Mouse (Mus musculus): ENCODE data around the gene Fig4. TPM values are rescaled to one million over a fixed set of nuclear protein-coding genes. Genes with fewer than 3 reads are reported as not detected.

The Fig4 gene
- polyA plus RNA-seq, 1 experiment from 2014 or later, result 36.4 TPM

DNA sequence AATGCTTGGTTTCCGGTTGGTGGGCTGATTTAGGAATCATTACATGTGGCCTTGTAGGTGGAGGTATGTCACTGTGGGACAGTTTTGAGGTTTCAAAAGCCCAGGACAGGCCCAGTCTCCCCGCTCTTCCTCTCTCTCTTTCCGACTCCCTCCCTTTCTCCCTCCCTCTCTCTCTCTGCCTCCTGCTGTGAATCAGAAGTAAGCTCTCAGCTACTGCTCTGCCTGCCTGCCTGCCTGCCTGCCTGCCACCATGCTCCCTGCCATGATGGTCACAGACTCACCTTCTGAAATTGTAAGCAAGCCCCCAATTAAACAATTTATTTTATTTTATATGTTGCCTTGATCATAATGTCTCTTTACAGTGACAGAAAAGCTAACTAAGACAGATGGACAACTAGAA is 67.5 kb downstream of the Fig4 start:
- Histone ChIP-seq H3K36me3 (ENCODE audit: control insufficient read depth, insufficient read depth, low read length) (peaks cover 5% of the 10 kb centered on the region; the same call in 1 of the 2 replicates), H3K4me2 (ENCODE audit: low read depth, low read length) (no peak overlapping the region), H3K9ac (replicated peaks; ENCODE audit: low read depth, low read length) (no peak overlapping the region), H3K9me3 (ENCODE audit: control insufficient read depth, low read length) (no peaks in the 10 kb centered on the region), H3K27me3 (ENCODE audit: control insufficient read depth, insufficient read depth, low read length) (no peaks in the 10 kb centered on the region), H3K4me3 (ENCODE audit: low read depth, low read length) (no peak overlapping the region), H3K27ac (ENCODE audit: low read depth, low read length) (no peak overlapping the region), H3K4me1 (ENCODE audit: control insufficient read depth, insufficient read depth, low read length) (no peaks in the 10 kb centered on the region)
- 79% methylated on average over 3 of the region's 3 CpGs for WGBS
- ATAC-seq (ENCODE audit: low read depth), result no peak

GRCm38 (mm10) chr10:41235159-41235558 is 67.9 kb downstream of the Fig4 start:
- Histone ChIP-seq H3K4me2 (ENCODE audit: low read depth, low read length) (no peak overlapping the region), H3K27me3 (ENCODE audit: control insufficient read depth, insufficient read depth, low read length) (no peaks in the 10 kb centered on the region), H3K9me3 (ENCODE audit: control insufficient read depth, low read length) (no peaks in the 10 kb centered on the region), H3K27ac (ENCODE audit: low read depth, low read length) (no peak overlapping the region), H3K4me3 (ENCODE audit: low read depth, low read length) (no peak overlapping the region), H3K4me1 (ENCODE audit: control insufficient read depth, insufficient read depth, low read length) (no peaks in the 10 kb centered on the region), H3K9ac (replicated peaks; ENCODE audit: low read depth, low read length) (no peak overlapping the region), H3K36me3 (ENCODE audit: control insufficient read depth, insufficient read depth, low read length) (peaks cover 3% of the 10 kb centered on the region; the same call in 1 of the 2 replicates)
- ATAC-seq (ENCODE audit: low read depth), result no peak
- 91% methylated on average over 2 of the region's 2 CpGs for WGBS

- ATAC-seq (ENCODE audit: low read depth), result no peak
- Histone ChIP-seq H3K27me3 (ENCODE audit: control insufficient read depth, insufficient read depth, low read length) (no peaks in the 10 kb centered on the region), H3K4me3 (ENCODE audit: low read depth, low read length) (no peak overlapping the region), H3K9me3 (ENCODE audit: control insufficient read depth, low read length) (no peaks in the 10 kb centered on the region), H3K4me1 (ENCODE audit: control insufficient read depth, insufficient read depth, low read length) (no peaks in the 10 kb centered on the region), H3K27ac (ENCODE audit: low read depth, low read length) (no peak overlapping the region), H3K4me2 (ENCODE audit: low read depth, low read length) (no peak overlapping the region), H3K36me3 (ENCODE audit: control insufficient read depth, insufficient read depth, low read length) (no peaks in the 10 kb centered on the region), H3K9ac (replicated peaks; ENCODE audit: low read depth, low read length) (no peak overlapping the region)
- WGBS, result 74% methylated on average over 9 of the region's 9 CpGs
Observed at GRCm38 (mm10) chr10:41234552-41234951, 68.5 kb downstream of the Fig4 start.

GRCm38 (mm10) chr10:41233140-41233539 is 69.9 kb downstream of the Fig4 start:
- no peak overlapping the region for H3K27ac ChIP-seq (ENCODE audit: low read depth, low read length)
- no peaks in the 10 kb centered on the region for H3K9me3 ChIP-seq (ENCODE audit: control insufficient read depth, low read length)
- H3K27me3 ChIP-seq (ENCODE audit: control insufficient read depth, insufficient read depth, low read length), result no peaks in the 10 kb centered on the region
- no peaks in the 10 kb centered on the region for H3K4me1 ChIP-seq (ENCODE audit: control insufficient read depth, insufficient read depth, low read length)
- WGBS, result 84% methylated on average over 6 of the region's 6 CpGs
- H3K4me3 ChIP-seq (ENCODE audit: low read depth, low read length), result no peak overlapping the region
- no peak overlapping the region for H3K9ac ChIP-seq (replicated peaks; ENCODE audit: low read depth, low read length)
- no peaks in the 10 kb centered on the region for H3K36me3 ChIP-seq (ENCODE audit: control insufficient read depth, insufficient read depth, low read length)
- no peak overlapping the region for H3K4me2 ChIP-seq (ENCODE audit: low read depth, low read length)
- ATAC-seq (ENCODE audit: low read depth), result no peak

GRCm38 (mm10) chr10:41231163-41231835 is 71.8 kb downstream of the Fig4 start:
- no peaks in the 10 kb centered on the region for H3K9me3 ChIP-seq (ENCODE audit: control insufficient read depth, low read length)
- no peaks in the 10 kb centered on the region for H3K36me3 ChIP-seq (ENCODE audit: control insufficient read depth, insufficient read depth, low read length)
- H3K9ac ChIP-seq (replicated peaks; ENCODE audit: low read depth, low read length), result no peak overlapping the region
- no peak overlapping the region for H3K27ac ChIP-seq (ENCODE audit: low read depth, low read length)
- 79% methylated on average over 6 of the region's 6 CpGs for WGBS
- H3K4me2 ChIP-seq (ENCODE audit: low read depth, low read length), result no peak overlapping the region
- ATAC-seq (ENCODE audit: low read depth), result no peak
- H3K27me3 ChIP-seq (ENCODE audit: control insufficient read depth, insufficient read depth, low read length), result no peaks in the 10 kb centered on the region
- no peaks in the 10 kb centered on the region for H3K4me1 ChIP-seq (ENCODE audit: control insufficient read depth, insufficient read depth, low read length)
- H3K4me3 ChIP-seq (ENCODE audit: low read depth, low read length), result no peak overlapping the region

DNA sequence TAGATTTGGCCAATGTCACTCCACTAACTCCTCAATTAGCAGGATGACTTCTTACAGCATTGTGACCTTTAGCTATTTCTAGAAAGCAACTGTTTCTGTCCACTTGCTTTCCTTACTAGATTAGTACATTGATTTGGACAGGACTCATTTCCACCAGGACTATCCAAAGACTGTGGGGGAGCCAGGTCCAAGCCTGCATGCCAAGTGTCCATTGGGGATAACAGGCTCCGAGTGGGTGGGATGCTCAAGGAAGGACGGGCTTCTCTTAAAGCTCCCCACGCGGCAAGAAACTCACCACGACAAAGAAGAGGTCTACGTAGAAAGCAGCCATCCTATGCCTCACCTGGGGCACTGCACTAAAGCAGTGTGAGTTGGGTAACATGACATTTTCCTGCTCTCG is 75.4 kb downstream of the Fig4 start:
- no peak for ATAC-seq (ENCODE audit: low read depth)
- WGBS, result 82% methylated on average over 7 of the region's 7 CpGs

GRCm38 (mm10) chr10:41223499-41223898 is 79.6 kb downstream of the Fig4 start:
- Histone ChIP-seq H3K27me3 (ENCODE audit: control insufficient read depth, insufficient read depth, low read length) (no peaks in the 10 kb centered on the region), H3K4me2 (ENCODE audit: low read depth, low read length) (no peak overlapping the region), H3K27ac (ENCODE audit: low read depth, low read length) (no peak overlapping the region), H3K9ac (replicated peaks; ENCODE audit: low read depth, low read length) (no peak overlapping the region), H3K4me3 (ENCODE audit: low read depth, low read length) (no peak overlapping the region), H3K9me3 (ENCODE audit: control insufficient read depth, low read length) (no peaks in the 10 kb centered on the region), H3K36me3 (ENCODE audit: control insufficient read depth, insufficient read depth, low read length) (no peaks in the 10 kb centered on the region), H3K4me1 (ENCODE audit: control insufficient read depth, insufficient read depth, low read length) (no peaks in the 10 kb centered on the region)
- WGBS, result 86% methylated on average over 4 of the region's 4 CpGs
- no peak for ATAC-seq (ENCODE audit: low read depth)

More for the DNA sequence above, 75.4 kb downstream of the Fig4 start:
- Histone ChIP-seq H3K27me3 (ENCODE audit: control insufficient read depth, insufficient read depth, low read length) (no peaks in the 10 kb centered on the region), H3K36me3 (ENCODE audit: control insufficient read depth, insufficient read depth, low read length) (no peaks in the 10 kb centered on the region), H3K4me1 (ENCODE audit: control insufficient read depth, insufficient read depth, low read length) (no peaks in the 10 kb centered on the region), H3K9me3 (ENCODE audit: control insufficient read depth, low read length) (no peaks in the 10 kb centered on the region), H3K4me3 (ENCODE audit: low read depth, low read length) (no peak overlapping the region), H3K4me2 (ENCODE audit: low read depth, low read length) (no peak overlapping the region), H3K27ac (ENCODE audit: low read depth, low read length) (no peak overlapping the region), H3K9ac (replicated peaks; ENCODE audit: low read depth, low read length) (no peak overlapping the region)

GRCm38 (mm10) chr10:41221204-41221603 is 81.9 kb downstream of the Fig4 start:
- no peak overlapping the region for H3K4me3 ChIP-seq (ENCODE audit: low read depth, low read length)
- no peak; the same call in 1 of the 2 replicates for ATAC-seq (ENCODE audit: low read depth)
- whole genome bisulfite sequencing, result 66% methylated on average over 4 of the region's 4 CpGs

GRCm38 (mm10) chr10:41218897-41219296 is 84.2 kb downstream of the Fig4 start:
- 83% methylated on average over 10 of the region's 10 CpGs for WGBS
- Histone ChIP-seq H3K9ac (replicated peaks; ENCODE audit: low read depth, low read length) (no peak overlapping the region), H3K9me3 (ENCODE audit: control insufficient read depth, low read length) (no peaks in the 10 kb centered on the region), H3K4me3 (ENCODE audit: low read depth, low read length) (no peak overlapping the region), H3K36me3 (ENCODE audit: control insufficient read depth, insufficient read depth, low read length) (no peaks in the 10 kb centered on the region), H3K27me3 (ENCODE audit: control insufficient read depth, insufficient read depth, low read length) (no peaks in the 10 kb centered on the region), H3K27ac (ENCODE audit: low read depth, low read length) (no peak overlapping the region), H3K4me2 (ENCODE audit: low read depth, low read length) (no peak overlapping the region), H3K4me1 (ENCODE audit: control insufficient read depth, insufficient read depth, low read length) (no peaks in the 10 kb centered on the region)
- ATAC-seq (ENCODE audit: low read depth), result no peak

More at GRCm38 (mm10) chr10:41221204-41221603, 81.9 kb downstream of the Fig4 start:
- H3K4me2 ChIP-seq (ENCODE audit: low read depth, low read length), result no peak overlapping the region
- no peak overlapping the region for H3K9ac ChIP-seq (replicated peaks; ENCODE audit: low read depth, low read length)
- H3K9me3 ChIP-seq (ENCODE audit: control insufficient read depth, low read length), result no peaks in the 10 kb centered on the region
- no peak overlapping the region for H3K27ac ChIP-seq (ENCODE audit: low read depth, low read length)
- no peaks in the 10 kb centered on the region for H3K27me3 ChIP-seq (ENCODE audit: control insufficient read depth, insufficient read depth, low read length)
- H3K4me1 ChIP-seq (ENCODE audit: control insufficient read depth, insufficient read depth, low read length), result no peaks in the 10 kb centered on the region
- no peaks in the 10 kb centered on the region for H3K36me3 ChIP-seq (ENCODE audit: control insufficient read depth, insufficient read depth, low read length)

Data from neural tube, embryonic 14.5 days (tissue).